Mouse (Mus musculus): Measurements from ENCODE around the gene Eri2.
"Not testable (repeated sequence)": the region's sequence is repeated elsewhere in the genome, so short reads cannot be mapped to it uniquely, and the experiment has no call there.

Gene Eri2

DNA sequence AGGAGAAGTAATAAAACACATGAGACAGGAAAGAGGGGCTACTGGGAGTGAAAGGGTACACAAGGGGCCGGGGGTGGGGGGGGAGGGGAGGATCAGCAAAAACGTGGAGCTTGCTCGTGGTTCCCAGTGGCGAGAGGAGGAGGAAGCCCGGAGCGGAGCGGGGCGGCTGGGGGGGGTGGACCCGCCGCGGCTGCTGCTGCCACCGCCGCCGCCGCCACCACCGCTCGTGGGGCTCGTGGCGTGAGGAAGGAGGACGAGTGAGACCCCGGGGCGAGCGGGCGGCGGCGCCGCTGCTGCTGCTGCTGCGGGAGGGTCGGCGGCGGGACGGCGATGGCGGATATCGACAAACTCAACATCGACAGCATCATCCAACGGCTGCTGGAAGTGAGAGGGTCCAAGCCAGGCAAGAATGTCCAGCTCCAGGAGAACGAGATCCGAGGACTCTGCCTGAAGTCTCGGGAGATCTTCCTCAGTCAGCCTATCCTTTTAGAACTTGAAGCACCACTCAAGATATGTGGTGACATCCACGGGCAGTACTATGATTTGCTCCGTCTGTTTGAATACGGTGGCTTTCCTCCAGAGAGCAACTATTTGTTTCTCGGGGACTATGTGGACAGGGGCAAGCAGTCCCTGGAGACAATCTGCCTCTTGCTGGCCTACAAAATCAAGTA lies 53.9 kb downstream of the Eri2 start:
- not testable (repeated sequence) for DNase-seq

GRCm38 (mm10) chr7:119738877-119739276 lies 55.0 kb downstream of the Eri2 start:
- DNase-seq: no peak

GRCm38 (mm10) chr7:119731262-119731661 lies 62.6 kb downstream of the Eri2 start:
- not testable (repeated sequence) for DNase-seq

- DNase-seq: no peak
These were observed 66.2 kb downstream of the Eri2 start for GRCm38 (mm10) chr7:119727621-119728020.

DNA sequence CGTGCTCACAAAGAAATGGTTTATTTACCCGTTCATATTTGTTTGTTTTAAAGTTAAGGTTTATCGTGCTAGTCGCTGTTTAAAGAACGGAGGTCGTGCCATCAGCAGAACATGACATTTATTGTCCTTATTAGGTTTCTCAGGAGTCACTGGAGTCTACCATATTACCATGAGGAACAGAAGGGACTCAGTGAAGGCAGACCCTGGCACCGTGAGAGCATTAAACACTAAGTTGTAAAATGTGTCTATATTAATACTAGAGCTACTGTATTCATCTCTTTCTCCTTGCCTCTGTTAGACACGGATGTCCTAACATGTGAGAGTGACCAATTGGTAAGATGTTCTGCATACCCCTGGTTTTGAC lies 72.9 kb downstream of the Eri2 start:
- DNase-seq: peak; percentile 10

- DNase-seq: peak; percentile 96
These were observed 73.5 kb downstream of the Eri2 start, which contains the start of gene Thumpd1 for GRCm38 (mm10) chr7:119720253-119720946. Gene Thumpd1 (minus strand): TSS chr7:119720798.

Data from lung, postnatal 10 days (tissue).